Mouse (Mus musculus) heart, adult 2 months (tissue): ENCODE results near the gene Camta1.

Experiments used
- CTCF ChIP-seq: fragments of 200-600 bp; IDR thresholded peaks from 2 replicates; pipeline ENCODE4 v1.8.1; 2022; ENCODE audit warnings: antibody characterized with exemption, mild to moderate bottlenecking, moderate library complexity
- EP300 ChIP-seq: fragments of 200-500 bp; IDR thresholded peaks from 2 replicates; pipeline ENCODE4 v1.6.1; 2011; ENCODE audit warnings: low read depth, low read length, control low read depth; ENCODE audit not compliant: insufficient read depth

DNA sequence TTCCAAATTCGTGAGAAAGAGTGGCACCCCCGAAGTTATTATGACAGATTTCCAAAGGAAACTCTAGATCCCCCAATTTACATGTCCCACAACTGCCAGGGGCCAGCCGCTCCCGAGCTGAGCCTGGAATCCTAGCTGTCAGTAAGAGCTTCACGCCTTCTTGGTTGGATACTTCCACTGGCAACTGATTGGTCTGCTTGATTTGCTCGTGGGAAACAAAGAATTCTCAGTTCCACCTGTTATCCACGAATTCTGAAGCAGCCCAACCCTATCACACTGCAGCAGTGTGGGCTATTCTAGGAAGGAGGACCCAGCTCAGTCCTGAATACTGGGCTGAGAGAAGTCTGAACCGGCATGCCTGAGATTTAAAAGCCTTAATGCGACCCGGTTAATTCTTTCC is 755.2 kb downstream of the Camta1 start:
- TF ChIP-seq EP300, result no peak
- TF ChIP-seq CTCF, result no peak
